Mouse (Mus musculus): Measurements from ENCODE around the gene Cd81. TPM values are rescaled to one million over a fixed set of nuclear protein-coding genes. Genes with fewer than 3 reads are reported as not detected.

Gene Cd81
- polyA plus RNA-seq, 1 experiment from 2014 or later = 493 TPM

GRCm38 (mm10) chr7:143067469-143067868 lies 14.9 kb downstream of the Cd81 start:
- H3K4me2 ChIP-seq = peak overlapping the region; percentile 66; the same call in 1 of the 2 replicates

GRCm38 (mm10) chr7:143067897-143068296 lies 15.4 kb downstream of the Cd81 start:
- no peaks in the 10 kb centered on the region for H3K9me3 ChIP-seq (replicated peaks)
- H3K27me3 ChIP-seq (replicated peaks) = no peaks in the 10 kb centered on the region
- peak overlapping the region; percentile 66 for H3K4me2 ChIP-seq
- no peak for ATAC-seq (ENCODE audit: low FRiP score)
- H3K9ac ChIP-seq (replicated peaks) = peak overlapping the region; percentile 52; the same call in 1 of the 2 replicates
- H3K4me1 ChIP-seq = peaks cover 48% of the 10 kb centered on the region
- peaks cover 47% of the 10 kb centered on the region for H3K36me3 ChIP-seq
- H3K4me3 ChIP-seq (replicated peaks) = peak overlapping the region; percentile 83
- WGBS = 52% methylated on average over 3 of the region's 3 CpGs
- H3K27ac ChIP-seq (replicated peaks) = peak overlapping the region; percentile 93

More at GRCm38 (mm10) chr7:143067469-143067868, 14.9 kb downstream of the Cd81 start:
- Histone ChIP-seq H3K27ac (replicated peaks) (peak overlapping the region; percentile 93), H3K36me3 (peaks cover 52% of the 10 kb centered on the region), H3K9me3 (replicated peaks) (no peaks in the 10 kb centered on the region), H3K27me3 (replicated peaks) (no peaks in the 10 kb centered on the region), H3K4me1 (peaks cover 48% of the 10 kb centered on the region), H3K4me3 (replicated peaks) (no peak overlapping the region), H3K9ac (replicated peaks) (no peak overlapping the region)
- WGBS = 53% methylated on average over 2 of the region's 2 CpGs
- no peak for ATAC-seq (ENCODE audit: low FRiP score)

- H3K9me3 ChIP-seq (replicated peaks) = no peaks in the 10 kb centered on the region
- H3K4me3 ChIP-seq (replicated peaks) = peak overlapping the region; percentile 83
- peaks cover 42% of the 10 kb centered on the region for H3K36me3 ChIP-seq
- no peaks in the 10 kb centered on the region for H3K27me3 ChIP-seq (replicated peaks)
- peak; percentile 18 for ATAC-seq (ENCODE audit: low FRiP score)
- H3K27ac ChIP-seq (replicated peaks) = peak overlapping the region; percentile 93
- H3K4me1 ChIP-seq = peaks cover 46% of the 10 kb centered on the region
- peak overlapping the region; percentile 52 for H3K9ac ChIP-seq (replicated peaks)
- 24% methylated on average over 13 of the region's 13 CpGs for WGBS
- peak overlapping the region; percentile 66 for H3K4me2 ChIP-seq
Measured at GRCm38 (mm10) chr7:143068316-143068881, 15.9 kb downstream of the Cd81 start.

DNA sequence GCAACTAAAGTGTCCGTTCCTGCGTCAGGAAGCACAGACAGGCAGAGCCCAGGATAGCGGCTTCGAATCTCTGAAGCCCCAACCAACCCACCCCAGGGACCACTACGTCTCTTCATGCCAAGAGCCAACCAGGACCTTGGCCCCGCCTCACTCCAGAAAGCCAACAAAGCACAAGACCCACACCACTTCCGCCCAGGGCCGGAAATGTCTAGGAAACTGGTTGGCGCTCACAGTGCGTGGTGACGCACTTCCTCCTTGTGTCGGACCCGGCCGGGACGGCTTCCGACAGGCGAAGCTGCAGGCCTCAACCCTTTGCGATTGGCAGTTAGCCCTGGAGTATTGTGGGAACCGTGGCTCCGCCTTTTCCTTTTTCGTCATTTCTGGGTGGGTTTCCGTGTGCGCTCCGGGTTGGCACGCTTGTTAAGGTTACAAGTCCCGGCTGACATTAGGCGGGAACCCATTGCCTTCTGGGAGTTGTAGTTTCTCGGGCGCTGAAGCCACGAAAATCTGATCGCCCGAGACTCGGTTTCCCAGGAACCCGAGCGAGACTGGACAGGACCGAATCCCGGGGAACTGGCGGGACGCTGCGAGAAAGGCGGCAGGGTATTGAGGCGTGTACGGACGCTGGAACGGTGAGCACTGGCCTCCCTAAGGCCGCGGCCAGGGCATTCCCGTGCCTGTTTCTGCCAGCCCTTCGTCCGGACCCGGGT lies 16.5 kb downstream of the Cd81 start, which contains the start of gene Tssc4:
Gene Tssc4 (plus strand): TSS at position 368 of the 710 bp plus-strand sequence.
- Histone ChIP-seq H3K4me3 (replicated peaks) (peak within 1 kb of the TSS; percentile 83), H3K9ac (replicated peaks) (peak within 1 kb of the TSS; percentile 86), H3K27ac (replicated peaks) (peak within 1 kb of the TSS; percentile 93), H3K9me3 (replicated peaks) (no peaks in the 10 kb centered on the region), H3K4me1 (peaks cover 43% of the 10 kb centered on the region), H3K27me3 (replicated peaks) (no peaks in the 10 kb centered on the region), H3K4me2 (peak within 1 kb of the TSS; percentile 100), H3K36me3 (peaks cover 38% of the 10 kb centered on the region)
- under 1% methylated on average over 51 of the region's 51 CpGs for WGBS
- ATAC-seq (ENCODE audit: low FRiP score) = peak; percentile 95

GRCm38 (mm10) chr7:143069751-143070400 lies 17.3 kb downstream of the Cd81 start:
- Histone ChIP-seq H3K4me1 (peaks cover 39% of the 10 kb centered on the region), H3K36me3 (peaks cover 29% of the 10 kb centered on the region), H3K27me3 (replicated peaks) (no peaks in the 10 kb centered on the region), H3K27ac (replicated peaks) (peak overlapping the region; percentile 90), H3K4me2 (peak overlapping the region; percentile 100), H3K9me3 (replicated peaks) (no peaks in the 10 kb centered on the region), H3K9ac (replicated peaks) (peak overlapping the region; percentile 86), H3K4me3 (replicated peaks) (peak overlapping the region; percentile 83)
- no peak; the same call in 1 of the 2 replicates for ATAC-seq (ENCODE audit: low FRiP score)
- WGBS = 14% methylated on average over 30 of the region's 30 CpGs

- Histone ChIP-seq H3K9me3 (replicated peaks) (no peaks in the 10 kb centered on the region), H3K4me3 (replicated peaks) (peak overlapping the region; percentile 83), H3K4me1 (peaks cover 39% of the 10 kb centered on the region), H3K27me3 (replicated peaks) (no peaks in the 10 kb centered on the region), H3K9ac (replicated peaks) (peak overlapping the region; percentile 86), H3K36me3 (peaks cover 22% of the 10 kb centered on the region), H3K4me2 (peak overlapping the region; percentile 100), H3K27ac (replicated peaks) (no peak overlapping the region)
- no peak for ATAC-seq (ENCODE audit: low FRiP score)
- 90% methylated on average over 10 of the region's 10 CpGs for WGBS
Measured at GRCm38 (mm10) chr7:143070506-143071070, 18.0 kb downstream of the Cd81 start.

DNA sequence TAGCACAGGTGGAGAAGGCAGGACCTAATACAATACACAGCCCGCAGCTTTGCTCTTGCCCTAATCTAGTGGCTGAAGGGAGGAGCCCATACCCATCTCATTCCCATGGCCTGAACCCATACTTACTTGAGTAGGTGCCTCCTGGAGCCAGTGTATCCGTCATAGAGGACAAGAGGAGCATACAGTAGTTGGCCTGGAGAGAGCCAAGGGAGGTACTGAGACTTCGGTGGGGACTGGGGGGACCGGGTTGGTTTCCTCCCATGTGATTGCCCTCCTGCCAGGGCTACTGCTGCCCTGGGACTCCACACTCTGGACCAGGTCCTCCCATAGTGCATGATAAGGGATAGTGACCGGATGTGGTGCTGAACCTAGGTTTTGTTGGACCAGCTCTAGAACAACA lies 20.1 kb downstream of the Cd81 start:
- Histone ChIP-seq H3K36me3 (peaks cover 2% of the 10 kb centered on the region), H3K27me3 (replicated peaks) (no peaks in the 10 kb centered on the region), H3K9me3 (replicated peaks) (no peaks in the 10 kb centered on the region), H3K4me3 (replicated peaks) (no peak overlapping the region), H3K4me1 (peaks cover 34% of the 10 kb centered on the region), H3K4me2 (no peak overlapping the region), H3K9ac (replicated peaks) (no peak overlapping the region), H3K27ac (replicated peaks) (no peak overlapping the region)
- 94% methylated on average over 5 of the region's 5 CpGs for WGBS
- ATAC-seq (ENCODE audit: low FRiP score) = no peak

GRCm38 (mm10) chr7:143073086-143073485 lies 20.5 kb downstream of the Cd81 start:
- 76% methylated on average over 1 of the region's 1 CpGs for WGBS
- no peak for ATAC-seq (ENCODE audit: low FRiP score)

DNA sequence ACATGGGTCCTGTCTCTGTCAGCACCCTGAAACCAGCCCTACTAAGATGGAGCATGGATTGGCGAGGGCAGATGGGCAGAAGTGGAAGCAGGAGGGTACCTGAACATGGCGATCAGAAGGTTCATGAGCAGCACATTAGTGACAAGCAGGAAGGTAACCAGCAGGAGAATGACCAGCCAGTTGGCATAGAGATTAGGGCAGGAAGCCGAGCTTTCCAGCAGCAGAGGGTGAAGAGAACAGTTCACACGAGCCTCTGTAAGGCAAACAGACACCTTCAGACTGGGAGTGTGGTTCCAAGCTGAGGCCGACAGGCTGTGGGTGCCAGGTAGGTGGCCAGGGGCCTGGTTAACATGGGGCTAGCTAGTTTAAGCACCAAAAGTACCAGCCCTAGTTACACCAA lies 22.9 kb downstream of the Cd81 start:
- Histone ChIP-seq H3K4me2 (no peak overlapping the region), H3K9ac (replicated peaks) (no peak overlapping the region), H3K9me3 (replicated peaks) (no peaks in the 10 kb centered on the region), H3K36me3 (no peaks in the 10 kb centered on the region; the same call in 1 of the 2 replicates), H3K4me1 (peaks cover 15% of the 10 kb centered on the region), H3K27me3 (replicated peaks) (no peaks in the 10 kb centered on the region), H3K4me3 (replicated peaks) (no peak overlapping the region), H3K27ac (replicated peaks) (no peak overlapping the region)
- WGBS = 81% methylated on average over 5 of the region's 5 CpGs
- ATAC-seq (ENCODE audit: low FRiP score) = no peak

More at GRCm38 (mm10) chr7:143073086-143073485, 20.5 kb downstream of the Cd81 start:
- Histone ChIP-seq H3K9ac (replicated peaks) (no peak overlapping the region), H3K27me3 (replicated peaks) (no peaks in the 10 kb centered on the region), H3K4me2 (no peak overlapping the region), H3K36me3 (no peaks in the 10 kb centered on the region; the same call in 1 of the 2 replicates), H3K9me3 (replicated peaks) (no peaks in the 10 kb centered on the region), H3K4me1 (peaks cover 29% of the 10 kb centered on the region), H3K4me3 (replicated peaks) (no peak overlapping the region), H3K27ac (replicated peaks) (no peak overlapping the region)

- Histone ChIP-seq H3K27me3 (replicated peaks) (no peaks in the 10 kb centered on the region), H3K4me3 (replicated peaks) (no peak overlapping the region), H3K4me1 (no peaks in the 10 kb centered on the region), H3K36me3 (no peaks in the 10 kb centered on the region), H3K9ac (replicated peaks) (no peak overlapping the region), H3K4me2 (no peak overlapping the region), H3K9me3 (replicated peaks) (no peaks in the 10 kb centered on the region), H3K27ac (replicated peaks) (no peak overlapping the region)
- 91% methylated on average over 2 of the region's 2 CpGs for whole genome bisulfite sequencing
- no peak for ATAC-seq (ENCODE audit: low FRiP score)
Measured at GRCm38 (mm10) chr7:143077351-143077750, 24.8 kb downstream of the Cd81 start.

- H3K4me3 ChIP-seq (replicated peaks) = no peak overlapping the region
- WGBS = 76% methylated on average over 6 of the region's 6 CpGs
- no peak for ATAC-seq (ENCODE audit: low FRiP score)
Measured at GRCm38 (mm10) chr7:143082024-143082423, 29.5 kb downstream of the Cd81 start.

More at GRCm38 (mm10) chr7:143082024-143082423, 29.5 kb downstream of the Cd81 start:
- Histone ChIP-seq H3K9me3 (replicated peaks) (no peaks in the 10 kb centered on the region), H3K36me3 (no peaks in the 10 kb centered on the region), H3K27me3 (replicated peaks) (no peaks in the 10 kb centered on the region), H3K4me2 (no peak overlapping the region), H3K4me1 (peaks cover 6% of the 10 kb centered on the region; the same call in 1 of the 2 replicates), H3K9ac (replicated peaks) (no peak overlapping the region), H3K27ac (replicated peaks) (no peak overlapping the region)

All from neural tube, embryonic 15.5 days (tissue).